Comparison of ENCODE assay signal across 8 mouse cellular contexts in the genomic region with DNA sequence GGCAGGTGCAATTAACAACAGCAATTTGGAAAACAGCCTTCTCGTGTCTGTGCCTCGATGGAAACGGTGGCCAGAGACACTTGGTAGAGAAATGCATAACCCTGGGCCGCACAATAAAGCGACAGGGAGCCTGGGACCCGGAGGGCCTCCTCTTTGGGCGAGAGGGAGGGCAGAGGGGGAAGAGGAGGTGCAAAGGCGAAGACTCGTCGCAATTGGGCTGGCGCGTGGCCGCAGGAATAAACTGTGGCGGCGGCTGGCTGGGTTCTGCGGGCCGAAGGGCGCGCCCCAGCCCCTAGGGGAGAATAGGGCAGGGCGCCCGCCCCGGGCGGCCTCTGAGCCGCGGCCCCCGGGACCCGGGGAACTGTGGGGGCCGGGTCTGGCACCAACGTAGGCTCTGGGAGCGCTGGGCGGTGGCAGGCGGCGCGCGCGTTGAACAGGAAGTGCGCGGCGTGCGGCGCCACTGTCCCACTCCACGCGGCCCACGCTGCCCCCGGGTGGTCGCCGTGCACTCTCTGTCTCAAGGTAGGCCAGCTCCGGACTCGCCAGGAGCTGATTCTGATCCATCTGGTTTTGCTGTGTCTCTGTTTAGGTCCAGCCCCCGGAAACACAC. TPM values are rescaled to one million over a fixed set of nuclear protein-coding genes. Genes with fewer than 3 reads are reported as not detected.
DNase-seq lines count a peak whose midpoint lies in the region; ATAC-seq and TF ChIP-seq lines count a peak whose summit lies in the region.

A gene (minus strand): TSS at position 127 of the 610 bp plus-strand sequence.

- 1% methylated on average over 38 of the region's 50 CpGs for WGBS in forebrain, embryonic 14.5 days
- WGBS in lung, embryonic 16.5 days = under 1% methylated on average over 41 of the region's 50 CpGs
- WGBS in olfactory bulb, adult 2 months = 0% methylated on average over 50 of the region's 50 CpGs

- peak within 1 kb of the TSS; percentile 34 to 69 (median 58) for H3K4me3 ChIP-seq in CH12.LX (replicated peaks in 1 of 3; ENCODE audit: low read depth in 2 of 3, low read length in 2 of 3, poor library complexity in 1 of 3)
- peak within 1 kb of the TSS; percentile 88 for H3K4me3 ChIP-seq in bone marrow macrophage, adult 2 months (ENCODE audit: insufficient read depth, low read length)
- peak within 1 kb of the TSS; percentile 49 for H3K4me3 ChIP-seq in forebrain, embryonic 14.5 days (ENCODE audit: low read depth, low read length)
- peak within 1 kb of the TSS; percentile 78 for H3K4me3 ChIP-seq in layer of hippocampus, adult 2 months
- H3K4me3 ChIP-seq in lung, embryonic 16.5 days (ENCODE audit: low read length) = peak within 1 kb of the TSS; percentile 62
- peak within 1 kb of the TSS; percentile 62 for H3K4me3 ChIP-seq in olfactory bulb, adult 2 months (ENCODE audit: insufficient read depth, low read depth, low read length)

- no peaks in the 10 kb centered on the region for H3K27me3 ChIP-seq in CH12.LX (replicated peaks)
- peaks cover 35% of the 10 kb centered on the region for H3K27me3 ChIP-seq in forebrain, embryonic 14.5 days (replicated peaks; ENCODE audit: control insufficient read depth, insufficient read depth, low read length)
- peaks cover 9% of the 10 kb centered on the region for H3K27me3 ChIP-seq in lung, embryonic 16.5 days (ENCODE audit: control insufficient read depth, insufficient read depth, low read depth, low read length)

- TF ChIP-seq POLR2A in CH12.LX (IDR thresholded peaks at IDR 0.05; ENCODE audit: low read depth, low read length) = peak; percentile 55; the same call in 1 of the 2 replicates
- TF ChIP-seq POLR2A in bone marrow macrophage, adult 2 months (IDR thresholded peaks at IDR 0.05; ENCODE audit: borderline replicate concordance, low read depth, low read length) = no peak
- no peak for TF ChIP-seq POLR2A in olfactory bulb, adult 2 months (IDR thresholded peaks at IDR 0.05; ENCODE audit: insufficient read depth, low read depth, low read length)

- H3K36me3 ChIP-seq in CH12.LX (replicated peaks in 1 of 2; ENCODE audit: control insufficient read depth in 1 of 2, insufficient read depth in 1 of 2, low read length in 1 of 2) = peaks cover 0 to 19% of the 10 kb centered on the region in 2 experiments
- no peaks in the 10 kb centered on the region for H3K36me3 ChIP-seq in forebrain, embryonic 14.5 days (ENCODE audit: control insufficient read depth, insufficient read depth, low read length)
- no peaks in the 10 kb centered on the region for H3K36me3 ChIP-seq in lung, embryonic 16.5 days (ENCODE audit: control insufficient read depth, insufficient read depth, low read length)

- dilution Hi-C loops in CH12.LX (cut with MboI; ENCODE audit: extremely low pct_ligation_motif_present, extremely low pct_unique_long_range_greater_than_20kb, low sequenced_read_pairs) = no loop called here

- H3K4me1 ChIP-seq in CH12.LX (ENCODE audit: control insufficient read depth in 1 of 2, insufficient read depth in 2 of 2) = peaks cover 7 to 39% of the 10 kb centered on the region in 2 experiments; a peak in 3 of 4 replicates
- H3K4me1 ChIP-seq in bone marrow macrophage, adult 2 months (ENCODE audit: control insufficient read depth, insufficient read depth, low read length) = peaks cover 44% of the 10 kb centered on the region
- H3K4me1 ChIP-seq in forebrain, embryonic 14.5 days (ENCODE audit: control insufficient read depth, insufficient read depth, low read length) = peaks cover 10% of the 10 kb centered on the region
- H3K4me1 ChIP-seq in lung, embryonic 16.5 days (replicated peaks; ENCODE audit: control insufficient read depth, insufficient read depth, low read length) = peaks cover 5% of the 10 kb centered on the region
- H3K4me1 ChIP-seq in olfactory bulb, adult 2 months (ENCODE audit: control insufficient read depth, insufficient read depth, low read length) = peaks cover 21% of the 10 kb centered on the region

- H3K4me2 ChIP-seq in CH12.LX (ENCODE audit: insufficient read depth, low read depth, poor library complexity, severe bottlenecking) = peak within 1 kb of the TSS; percentile 73
- H3K4me2 ChIP-seq in forebrain, embryonic 14.5 days (ENCODE audit: low read length) = peak within 1 kb of the TSS; percentile 99
- H3K4me2 ChIP-seq in lung, embryonic 16.5 days (ENCODE audit: low read depth, low read length) = peak within 1 kb of the TSS; percentile 95

- H3K9me3 ChIP-seq in CH12.LX (replicated peaks; ENCODE audit: low read length) = no peaks in the 10 kb centered on the region
- H3K9me3 ChIP-seq in forebrain, embryonic 14.5 days (replicated peaks; ENCODE audit: control insufficient read depth, low read length) = no peaks in the 10 kb centered on the region
- no peaks in the 10 kb centered on the region for H3K9me3 ChIP-seq in lung, embryonic 16.5 days (ENCODE audit: control insufficient read depth, low read length)

- in situ Hi-C loops in CH12.LX (cut with MboI; ENCODE audit: low pct_ligation_motif_present, low pct_unique_long_range_greater_than_20kb, low sequenced_read_pairs) = no loop called here

- H3K9ac ChIP-seq in CH12.LX (ENCODE audit: insufficient read depth, low read depth) = peak within 1 kb of the TSS; percentile 54
- peak within 1 kb of the TSS; percentile 54 for H3K9ac ChIP-seq in forebrain, embryonic 14.5 days (ENCODE audit: low read length)
- H3K9ac ChIP-seq in lung, embryonic 16.5 days (ENCODE audit: low read length) = peak within 1 kb of the TSS; percentile 69

- H3K27ac ChIP-seq in CH12.LX (ENCODE audit: insufficient read depth, low read depth) = peak within 1 kb of the TSS; percentile 14; the same call in 1 of the 2 replicates
- H3K27ac ChIP-seq in bone marrow macrophage, adult 2 months (ENCODE audit: insufficient read depth, low read depth, low read length) = peak within 1 kb of the TSS; percentile 93
- no peak within 1 kb of the TSS for H3K27ac ChIP-seq in forebrain, embryonic 14.5 days (ENCODE audit: low read depth, low read length)
- peak within 1 kb of the TSS; percentile 97 for H3K27ac ChIP-seq in layer of hippocampus, adult 2 months
- peak within 1 kb of the TSS; percentile 41 for H3K27ac ChIP-seq in lung, embryonic 16.5 days (ENCODE audit: low read length)
- no peak within 1 kb of the TSS for H3K27ac ChIP-seq in olfactory bulb, adult 2 months (ENCODE audit: insufficient read depth, low read depth, low read length)

- TF ChIP-seq EP300 in CH12.LX (IDR thresholded peaks at IDR 0.05; ENCODE audit: low read length) = no peak

- TF ChIP-seq CTCF in CH12.LX (conservative IDR thresholded peaks at IDR 0.05 in 1 of 2, IDR thresholded peaks at IDR 0.05 in 1 of 2; ENCODE audit: low read depth in 2 of 2, low read length in 2 of 2) = no peak
- no peak for TF ChIP-seq CTCF in bone marrow macrophage, adult 2 months (IDR thresholded peaks at IDR 0.05; ENCODE audit: low read depth, low read length)
- no peak for TF ChIP-seq CTCF in layer of hippocampus, adult 2 months (conservative IDR thresholded peaks at IDR 0.05)
- no peak for TF ChIP-seq CTCF in olfactory bulb, adult 2 months (IDR thresholded peaks at IDR 0.05; ENCODE audit: insufficient read depth, low read depth, low read length)

- ATAC-seq in forebrain, embryonic 14.5 days = peak; percentile 56
- peak; percentile 65 for ATAC-seq in lung, embryonic 16.5 days (ENCODE audit: low read depth)

- DNase-seq in CH12.LX (ENCODE audit: extremely low read depth) = peak; percentile 57
- DNase-seq in forebrain, embryonic 14.5 days (ENCODE audit: low spot score) = peak; percentile 21
- DNase-seq in heart, postnatal 4 days = peak; percentile 70
- DNase-seq in layer of hippocampus, adult 2 months (ENCODE audit: low spot score in 2 of 2) = no peak
- peak; percentile 68 for DNase-seq in thymus, postnatal 25 days

- TF ChIP-seq RAD21 in CH12.LX (IDR thresholded peaks at IDR 0.05; ENCODE audit: low read depth, low read length) = no peak

- H3K79me2 ChIP-seq in CH12.LX (replicated peaks; ENCODE audit: control insufficient read depth, extremely low read depth, insufficient read depth, poor library complexity, severe bottlenecking) = no peaks in the 10 kb centered on the region

TF ChIP-seq in CH12.LX, 34 proteins besides CTCF, POLR2A, EP300 and RAD21 (continues in another document):
- 0 out of 2 replicates have a peak, but pooled peaks have one; percentile 10 for TF ChIP-seq MAZ (IDR thresholded peaks at IDR 0.05; ENCODE audit: low read depth, low read length)
- TF ChIP-seq MYC (IDR thresholded peaks at IDR 0.05; ENCODE audit: low read depth, low read length) = no peak
- no peak; the same call in 1 of the 2 replicates for TF ChIP-seq MEF2A (IDR thresholded peaks at IDR 0.05; ENCODE audit: borderline replicate concordance, low read depth, low read length)
- no peak for TF ChIP-seq NELFE (IDR thresholded peaks at IDR 0.05; ENCODE audit: low read depth, low read length)
- TF ChIP-seq UBTF (IDR thresholded peaks at IDR 0.05; ENCODE audit: low read depth, low read length) = no peak
- TF ChIP-seq USF1 (IDR thresholded peaks at IDR 0.05; ENCODE audit: low read depth, low read length) = no peak
- 0 out of 2 replicates have a peak, but pooled peaks have one; percentile 3 for TF ChIP-seq MAX (IDR thresholded peaks at IDR 0.05; ENCODE audit: low read length)
- no peak for TF ChIP-seq ZMIZ1 (IDR thresholded peaks at IDR 0.05; ENCODE audit: low read depth, low read length)
- no peak for TF ChIP-seq NRF1 (IDR thresholded peaks at IDR 0.05; ENCODE audit: low read depth, low read length)
- no peak for TF ChIP-seq GABPA (IDR thresholded peaks at IDR 0.05; ENCODE audit: insufficient replicate concordance, low read depth, low read length)
- TF ChIP-seq ELF1 (IDR thresholded peaks at IDR 0.05; ENCODE audit: low read depth, low read length) = peak; percentile 68
- TF ChIP-seq ZKSCAN1 (IDR thresholded peaks at IDR 0.05; ENCODE audit: borderline replicate concordance, low read depth, low read length) = no peak
- TF ChIP-seq SMC3 (IDR thresholded peaks at IDR 0.05; ENCODE audit: low read depth, low read length) = no peak
- no peak for TF ChIP-seq ETS1 (conservative IDR thresholded peaks at IDR 0.05; ENCODE audit: low read depth, low read length)
- no peak for TF ChIP-seq MAFK (IDR thresholded peaks at IDR 0.05; ENCODE audit: insufficient replicate concordance, low read length)
- no peak for TF ChIP-seq SIN3A (IDR thresholded peaks at IDR 0.05; ENCODE audit: low read length)

RNA-seq across cellular contexts. Expression of the gene that starts here (rescaled TPM):
- total RNA-seq in CH12.LX (2012; rRNA removed) (4.6 and 5.9 TPM in 2 replicates), CH12.LX (2014; rRNA removed) (8.8 and 10.0 TPM in 2 replicates)
- 21.2 and 21.6 TPM in 2 replicates for polyA plus RNA-seq in CH12.LX (2012; ENCODE audit: insufficient read length, low read depth)
- polyA plus RNA-seq in bone marrow macrophage, adult 2 months (2012; ENCODE audit: insufficient read depth, insufficient read length, missing spikeins) = 27.2 and 27.7 TPM in 2 replicates
- polyA plus RNA-seq in forebrain, embryonic 14.5 days (2014; fragmentation: Nextera tagmentation; extraction: Ambion mirVana) = 80.6 and 93.2 TPM in 2 replicates
- 100 to 1,000 TPM; 143 to 152 TPM for total RNA-seq in heart, postnatal 4 days (2021)
- 100 to 1,000 TPM; 177 to 193 TPM for total RNA-seq in layer of hippocampus, adult 2 months (2021)
- 25.5 and 28.0 TPM in 2 replicates for polyA plus RNA-seq in lung, embryonic 16.5 days (2015; fragmentation: Nextera tagmentation; extraction: Ambion mirVana)
- not detected in 2 replicates for polyA plus RNA-seq in olfactory bulb, adult 2 months (2012; ENCODE audit: insufficient read depth, insufficient read length, low replicate concordance, missing spikeins)

Comparison
In these comparisons a context has a peak if more than half of its experiments do, and no peak if none do; other contexts are left out.
1. RNA of the gene that starts here (total RNA-seq): 177 to 193 TPM in layer of hippocampus, adult 2 months and 143 to 152 TPM in heart, postnatal 4 days; 4.6 to 10.0 TPM in CH12.LX; every median in the first group is over 10 times any median in the second.
2. DNase-seq: peak in CH12.LX (single experiment), forebrain, embryonic 14.5 days (single experiment), heart, postnatal 4 days (single experiment) and thymus, postnatal 25 days (single experiment); none in layer of hippocampus, adult 2 months (0 of 2).
3. H3K27ac ChIP-seq: peak in CH12.LX (single experiment), bone marrow macrophage, adult 2 months (single experiment), layer of hippocampus, adult 2 months (single experiment) and lung, embryonic 16.5 days (single experiment); none in forebrain, embryonic 14.5 days (single experiment) and olfactory bulb, adult 2 months (single experiment).
4. Peak in every context shown above with its lines, with median percentiles within 50 percentile points of each other: H3K4me2 ChIP-seq, H3K4me3 ChIP-seq and H3K9ac ChIP-seq.